Mouse (Mus musculus): ENCODE measurements around the gene Grik3. TPM values are rescaled to one million over a fixed set of nuclear protein-coding genes. Genes with fewer than 3 reads are reported as not detected.
A peak's percentile ranks its signal among the peaks of the same experiment; 100 is the strongest.

Gene Grik3
- polyA plus RNA-seq, 1 experiment from 2014 or later, result not detected

DNA sequence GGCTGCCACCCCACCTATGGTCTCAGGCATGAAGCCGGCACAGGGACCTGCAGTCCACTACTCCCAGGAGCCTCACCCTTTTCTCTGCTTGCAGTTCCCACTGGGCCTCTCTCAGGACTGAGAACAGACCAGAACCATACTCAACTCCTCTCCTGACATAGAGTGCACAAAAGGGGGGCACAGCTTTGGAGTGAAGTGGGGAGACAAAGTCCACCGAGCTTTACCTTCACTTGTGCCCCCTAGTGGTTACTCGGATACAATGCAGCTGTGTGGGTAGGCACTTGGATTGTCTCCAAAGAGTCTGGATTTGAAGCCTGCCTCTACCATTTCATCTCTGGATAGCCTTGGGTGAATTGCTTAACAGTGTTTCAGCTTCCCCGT, 212.8 kb downstream of the Grik3 start:
- DNase-seq (ENCODE audit: low spot score) (peak; percentile 55), ATAC-seq (ENCODE audit: insufficient number of reproducible peaks, low FRiP score, low TSS enrichment, low read depth) (no peak)
- Histone ChIP-seq H3K27ac (replicated peaks; ENCODE audit: low read depth, low read length) (no peak overlapping the region), H3K4me3 (ENCODE audit: low read depth, low read length) (no peak overlapping the region), H3K4me1 (ENCODE audit: control insufficient read depth, insufficient read depth, low read length) (peaks cover 5% of the 10 kb centered on the region; the same call in 1 of the 2 replicates), H3K9ac (ENCODE audit: low read length) (no peak overlapping the region), H3K36me3 (ENCODE audit: control insufficient read depth, insufficient read depth, low read length) (no peaks in the 10 kb centered on the region), H3K27me3 (ENCODE audit: control insufficient read depth, insufficient read depth, low read length) (no peaks in the 10 kb centered on the region), H3K4me2 (ENCODE audit: low read depth, severe bottlenecking) (no peak overlapping the region), H3K9me3 (ENCODE audit: control insufficient read depth, low read length) (no peaks in the 10 kb centered on the region)
- 49% methylated on average over 4 of the region's 4 CpGs for WGBS

DNA sequence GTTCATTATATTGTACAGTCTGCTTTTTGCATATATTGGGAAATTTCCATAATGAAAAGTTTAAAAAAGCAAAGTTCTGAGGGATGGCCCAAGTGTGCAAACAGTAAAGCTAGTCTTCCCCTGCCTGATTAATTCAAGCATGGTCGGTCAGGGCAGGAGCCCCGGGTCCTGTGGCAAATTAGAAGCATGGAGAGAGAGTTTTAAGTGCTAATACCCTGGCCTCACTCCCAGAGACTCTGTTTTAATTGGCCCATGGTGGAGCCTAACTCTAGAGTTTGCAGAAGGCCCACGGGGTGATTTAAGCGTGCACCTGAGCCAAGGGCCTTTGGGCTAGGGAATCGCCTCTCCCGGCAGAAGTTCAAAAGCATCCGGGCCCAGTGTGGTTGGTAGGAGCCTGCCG, 215.2 kb downstream of the Grik3 start:
- ATAC-seq (ENCODE audit: insufficient number of reproducible peaks, low FRiP score, low TSS enrichment, low read depth), result no peak
- WGBS, result 34% methylated on average over 8 of the region's 8 CpGs

GRCm38 (mm10) chr4:125709716-125710115, 219.2 kb downstream of the Grik3 start:
- Histone ChIP-seq H3K36me3 (ENCODE audit: control insufficient read depth, insufficient read depth, low read length) (no peaks in the 10 kb centered on the region), H3K9ac (ENCODE audit: low read length) (no peak overlapping the region), H3K4me3 (ENCODE audit: low read depth, low read length) (no peak overlapping the region), H3K27me3 (ENCODE audit: control insufficient read depth, insufficient read depth, low read length) (no peaks in the 10 kb centered on the region), H3K4me1 (ENCODE audit: control insufficient read depth, insufficient read depth, low read length) (peaks cover 5% of the 10 kb centered on the region; the same call in 1 of the 2 replicates), H3K9me3 (ENCODE audit: control insufficient read depth, low read length) (no peaks in the 10 kb centered on the region), H3K4me2 (ENCODE audit: low read depth, severe bottlenecking) (no peak overlapping the region), H3K27ac (replicated peaks; ENCODE audit: low read depth, low read length) (no peak overlapping the region)
- 80% methylated on average over 10 of the region's 10 CpGs for WGBS
- ATAC-seq (ENCODE audit: insufficient number of reproducible peaks, low FRiP score, low TSS enrichment, low read depth) (no peak), DNase-seq (ENCODE audit: low spot score) (no peak)

More for the DNA sequence above, 215.2 kb downstream of the Grik3 start:
- Histone ChIP-seq H3K27me3 (ENCODE audit: control insufficient read depth, insufficient read depth, low read length) (no peaks in the 10 kb centered on the region), H3K4me1 (ENCODE audit: control insufficient read depth, insufficient read depth, low read length) (peaks cover 5% of the 10 kb centered on the region; the same call in 1 of the 2 replicates), H3K27ac (replicated peaks; ENCODE audit: low read depth, low read length) (no peak overlapping the region), H3K4me2 (ENCODE audit: low read depth, severe bottlenecking) (no peak overlapping the region), H3K36me3 (ENCODE audit: control insufficient read depth, insufficient read depth, low read length) (no peaks in the 10 kb centered on the region), H3K9ac (ENCODE audit: low read length) (no peak overlapping the region), H3K9me3 (ENCODE audit: control insufficient read depth, low read length) (no peaks in the 10 kb centered on the region), H3K4me3 (ENCODE audit: low read depth, low read length) (no peak overlapping the region)
- no peak for DNase-seq (ENCODE audit: low spot score)

DNA sequence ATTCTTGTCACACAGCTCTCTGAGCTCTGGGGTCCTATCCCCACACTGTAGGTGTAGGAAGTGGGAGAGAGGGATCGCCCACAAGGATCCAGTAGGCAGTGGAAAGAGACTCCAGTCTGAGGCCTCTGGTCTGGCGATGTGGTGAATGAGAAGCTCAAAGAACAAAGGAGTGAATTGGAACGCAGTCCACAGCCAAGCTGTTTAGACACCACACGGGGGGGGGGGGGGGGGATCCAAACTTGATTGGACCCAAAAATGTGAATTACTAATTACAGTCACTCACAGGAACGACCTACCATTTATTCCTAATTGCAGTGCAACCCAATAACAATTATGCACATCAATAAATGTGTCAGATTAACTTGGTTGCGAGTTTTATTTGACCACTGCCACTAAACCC, 227.4 kb downstream of the Grik3 start:
- H3K9ac ChIP-seq (ENCODE audit: low read length), result no peak overlapping the region
- no peaks in the 10 kb centered on the region for H3K36me3 ChIP-seq (ENCODE audit: control insufficient read depth, insufficient read depth, low read length)
- H3K4me3 ChIP-seq (ENCODE audit: low read depth, low read length), result no peak overlapping the region
- ATAC-seq (ENCODE audit: insufficient number of reproducible peaks, low FRiP score, low TSS enrichment, low read depth), result no peak
- H3K4me1 ChIP-seq (ENCODE audit: control insufficient read depth, insufficient read depth, low read length), result no peaks in the 10 kb centered on the region
- H3K9me3 ChIP-seq (ENCODE audit: control insufficient read depth, low read length), result no peaks in the 10 kb centered on the region
- no peak overlapping the region for H3K4me2 ChIP-seq (ENCODE audit: low read depth, severe bottlenecking)
- DNase-seq (ENCODE audit: low spot score), result no peak
- 41% methylated on average over 6 of the region's 6 CpGs for WGBS
- H3K27me3 ChIP-seq (ENCODE audit: control insufficient read depth, insufficient read depth, low read length), result peaks cover 24% of the 10 kb centered on the region; the same call in 1 of the 2 replicates
- no peak overlapping the region for H3K27ac ChIP-seq (replicated peaks; ENCODE audit: low read depth, low read length)

- Histone ChIP-seq H3K27ac (replicated peaks; ENCODE audit: low read depth, low read length) (no peak overlapping the region), H3K9ac (ENCODE audit: low read length) (no peak overlapping the region)
Measured at GRCm38 (mm10) chr4:125718429-125719140, 228.1 kb downstream of the Grik3 start.

GRCm38 (mm10) chr4:125726241-125726640, 235.7 kb downstream of the Grik3 start:
- Histone ChIP-seq H3K27ac (replicated peaks; ENCODE audit: low read depth, low read length) (no peak overlapping the region), H3K27me3 (ENCODE audit: control insufficient read depth, insufficient read depth, low read length) (peaks cover 41% of the 10 kb centered on the region), H3K36me3 (ENCODE audit: control insufficient read depth, insufficient read depth, low read length) (no peaks in the 10 kb centered on the region), H3K9ac (ENCODE audit: low read length) (no peak overlapping the region), H3K4me2 (ENCODE audit: low read depth, severe bottlenecking) (no peak overlapping the region), H3K9me3 (ENCODE audit: control insufficient read depth, low read length) (no peaks in the 10 kb centered on the region), H3K4me3 (ENCODE audit: low read depth, low read length) (no peak overlapping the region), H3K4me1 (ENCODE audit: control insufficient read depth, insufficient read depth, low read length) (peaks cover 27% of the 10 kb centered on the region)
- ATAC-seq (ENCODE audit: insufficient number of reproducible peaks, low FRiP score, low TSS enrichment, low read depth), result no peak
- DNase-seq (ENCODE audit: low spot score), result no peak
- whole genome bisulfite sequencing, result 90% methylated on average over 1 of the region's 1 CpGs

More at GRCm38 (mm10) chr4:125718429-125719140, 228.1 kb downstream of the Grik3 start:
- H3K4me2 ChIP-seq (ENCODE audit: low read depth, severe bottlenecking), result no peak overlapping the region
- ATAC-seq (ENCODE audit: insufficient number of reproducible peaks, low FRiP score, low TSS enrichment, low read depth), result no peak
- H3K9me3 ChIP-seq (ENCODE audit: control insufficient read depth, low read length), result no peaks in the 10 kb centered on the region
- no peaks in the 10 kb centered on the region for H3K36me3 ChIP-seq (ENCODE audit: control insufficient read depth, insufficient read depth, low read length)
- no peak for DNase-seq (ENCODE audit: low spot score)
- H3K27me3 ChIP-seq (ENCODE audit: control insufficient read depth, insufficient read depth, low read length), result peaks cover 24% of the 10 kb centered on the region; the same call in 1 of the 2 replicates
- no peaks in the 10 kb centered on the region; the same call in 1 of the 2 replicates for H3K4me1 ChIP-seq (ENCODE audit: control insufficient read depth, insufficient read depth, low read length)
- 21% methylated on average over 18 of the region's 18 CpGs for WGBS
- H3K4me3 ChIP-seq (ENCODE audit: low read depth, low read length), result no peak overlapping the region

- WGBS, result 10% methylated on average over 10 of the region's 10 CpGs
- H3K4me1 ChIP-seq (ENCODE audit: control insufficient read depth, insufficient read depth, low read length), result peaks cover 27% of the 10 kb centered on the region
- H3K4me2 ChIP-seq (ENCODE audit: low read depth, severe bottlenecking), result no peak overlapping the region
- ATAC-seq (ENCODE audit: insufficient number of reproducible peaks, low FRiP score, low TSS enrichment, low read depth) (peak; percentile 48), DNase-seq (ENCODE audit: low spot score) (peak; percentile 70)
- peaks cover 41% of the 10 kb centered on the region for H3K27me3 ChIP-seq (ENCODE audit: control insufficient read depth, insufficient read depth, low read length)
- H3K9ac ChIP-seq (ENCODE audit: low read length), result no peak overlapping the region
- no peak overlapping the region for H3K4me3 ChIP-seq (ENCODE audit: low read depth, low read length)
- H3K9me3 ChIP-seq (ENCODE audit: control insufficient read depth, low read length), result no peaks in the 10 kb centered on the region
- H3K27ac ChIP-seq (replicated peaks; ENCODE audit: low read depth, low read length), result no peak overlapping the region
- H3K36me3 ChIP-seq (ENCODE audit: control insufficient read depth, insufficient read depth, low read length), result no peaks in the 10 kb centered on the region
Measured at GRCm38 (mm10) chr4:125727030-125727429, 236.5 kb downstream of the Grik3 start.

- peaks cover 39% of the 10 kb centered on the region for H3K27me3 ChIP-seq (ENCODE audit: control insufficient read depth, insufficient read depth, low read length)
- no peaks in the 10 kb centered on the region for H3K9me3 ChIP-seq (ENCODE audit: control insufficient read depth, low read length)
- H3K4me1 ChIP-seq (ENCODE audit: control insufficient read depth, insufficient read depth, low read length), result peaks cover 27% of the 10 kb centered on the region
- no peak overlapping the region for H3K9ac ChIP-seq (ENCODE audit: low read length)
- WGBS, result 6% methylated on average over 4 of the region's 4 CpGs
- DNase-seq (ENCODE audit: low spot score) (peak; percentile 51), ATAC-seq (ENCODE audit: insufficient number of reproducible peaks, low FRiP score, low TSS enrichment, low read depth) (no peak)
- no peaks in the 10 kb centered on the region for H3K36me3 ChIP-seq (ENCODE audit: control insufficient read depth, insufficient read depth, low read length)
- H3K27ac ChIP-seq (replicated peaks; ENCODE audit: low read depth, low read length), result no peak overlapping the region
- no peak overlapping the region for H3K4me3 ChIP-seq (ENCODE audit: low read depth, low read length)
- H3K4me2 ChIP-seq (ENCODE audit: low read depth, severe bottlenecking), result no peak overlapping the region
Measured at GRCm38 (mm10) chr4:125727626-125728025, 237.1 kb downstream of the Grik3 start.
